Mouse (Mus musculus) brain, embryonic 18.5 days (tissue): ENCODE data around the gene Slc44a5.

ENCODE experiments used
- DNase-seq: peaks from one replicate; pipeline ENCODE4 v3.0.0-alpha.2; 2012; ENCODE audit warnings: low read depth, low spot score

The Slc44a5 gene

DNA sequence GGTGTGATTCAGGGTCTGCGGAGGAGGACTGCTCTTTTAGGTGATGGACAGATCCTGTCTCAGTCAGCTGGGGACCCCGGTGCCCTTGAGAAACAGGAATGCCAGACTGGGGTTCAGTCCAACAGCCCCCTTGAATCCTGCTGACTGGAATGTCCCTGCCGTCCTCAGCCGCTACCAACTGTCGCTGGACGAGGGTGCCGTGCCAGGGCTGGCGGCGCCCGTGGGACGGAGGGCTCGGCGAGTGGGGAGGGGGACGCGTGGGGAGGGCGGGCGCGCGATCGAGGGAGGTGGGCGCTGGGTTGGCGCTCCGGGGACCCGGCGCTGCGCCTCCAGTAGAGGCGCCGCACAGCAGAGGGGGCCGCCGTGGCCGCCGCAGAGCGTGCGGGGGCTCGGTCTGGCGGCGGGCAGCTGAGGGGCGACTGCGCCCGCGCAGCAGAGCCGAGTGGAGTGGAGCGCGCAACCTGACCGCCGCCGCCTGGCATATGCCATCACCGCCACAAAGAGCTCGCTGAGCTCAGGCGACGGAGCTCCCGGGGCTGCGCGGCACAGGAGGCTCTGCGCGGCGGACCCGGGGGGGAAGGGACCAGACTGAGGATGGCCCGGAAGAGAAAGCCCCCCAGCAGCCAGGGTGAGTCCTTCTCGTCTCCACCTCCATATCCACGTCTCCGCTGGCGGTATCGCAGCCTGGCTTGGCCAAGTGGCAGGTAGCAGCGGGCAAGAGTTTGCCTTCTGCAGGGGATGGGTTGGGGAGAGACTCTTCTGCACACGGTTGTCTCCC lies at the start of gene Slc44a5:
Slc44a5 (plus strand) TSS at position 266 of the 778 bp plus-strand sequence.
- DNase-seq = no peak

DNA sequence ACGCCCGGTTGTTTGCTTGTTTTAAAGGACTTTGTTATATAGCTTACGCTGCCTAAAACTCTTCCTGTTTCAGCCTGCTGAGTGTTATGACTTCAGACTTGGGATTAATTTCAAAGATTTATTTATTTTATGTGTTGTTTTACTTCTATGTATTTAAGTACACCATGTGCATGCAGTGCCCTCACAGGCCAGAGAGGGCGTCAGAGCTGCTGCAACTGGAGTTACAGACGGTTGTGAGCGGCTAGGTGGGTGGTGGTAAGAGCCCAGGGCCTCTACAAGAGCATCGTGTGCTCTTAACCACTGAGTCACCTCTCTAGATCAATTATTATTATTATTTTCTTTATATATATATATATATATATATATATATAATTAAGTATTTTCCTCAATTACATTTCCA lies 46.9 kb upstream of the Slc44a5 start:
- no peak for DNase-seq

DNA sequence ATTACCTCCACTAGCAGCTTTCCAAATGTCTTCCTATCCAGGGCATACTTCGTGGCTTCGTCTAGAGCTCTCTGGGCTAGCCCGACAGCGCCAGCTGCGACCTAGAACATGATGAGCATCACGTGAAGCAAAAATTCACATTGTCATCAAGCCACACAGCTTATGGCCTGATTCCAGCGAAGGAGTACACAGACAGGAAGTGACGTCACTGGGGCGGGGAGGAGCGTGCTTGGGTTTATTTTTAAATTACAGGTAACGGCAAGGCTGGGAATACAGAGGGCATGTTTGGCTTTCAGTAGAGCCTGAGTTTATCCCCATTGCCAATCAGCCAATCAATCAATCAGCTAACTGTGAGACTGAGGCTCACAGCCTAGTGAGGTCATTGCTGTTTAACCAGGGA lies 43.7 kb upstream of the Slc44a5 start:
- no peak for DNase-seq

DNA sequence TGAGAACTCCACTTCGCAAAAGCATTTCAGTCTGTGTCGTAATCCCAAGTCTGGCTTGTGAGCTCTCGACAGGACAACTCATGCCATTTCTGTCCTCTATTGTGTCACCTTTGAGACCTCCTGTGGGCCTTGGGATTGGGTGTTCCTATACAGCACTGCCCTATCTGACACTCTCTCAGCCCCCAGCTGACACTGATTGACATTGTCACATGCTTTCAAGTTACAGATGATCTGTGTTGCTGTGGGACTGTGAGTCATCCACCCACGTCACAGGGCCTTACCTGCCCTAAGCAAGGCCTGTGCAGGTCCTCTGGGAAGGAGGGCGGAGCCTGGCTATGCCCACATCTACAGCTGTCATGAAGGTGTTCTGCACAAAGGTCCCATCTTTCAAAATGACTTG lies 40.8 kb upstream of the Slc44a5 start:
- no peak for DNase-seq

DNA sequence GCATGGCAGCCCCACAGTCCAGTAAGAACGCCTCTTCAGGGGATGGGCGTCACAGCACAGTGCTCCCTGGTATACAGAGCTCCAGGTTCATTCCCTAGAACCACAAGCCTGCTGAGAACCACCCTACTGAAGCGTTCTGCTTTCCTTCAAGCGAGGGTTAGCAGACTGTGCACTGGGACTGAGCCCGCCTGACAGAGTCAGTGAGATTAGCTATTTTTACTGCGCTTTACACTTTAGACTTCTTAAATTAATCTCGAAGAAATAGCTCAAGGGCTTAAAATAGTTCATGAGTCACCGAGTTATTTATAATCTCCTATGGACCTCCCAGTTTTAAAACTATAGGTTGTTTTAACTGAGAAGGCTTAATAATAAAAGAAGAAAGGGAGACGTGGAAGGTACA lies 37.4 kb upstream of the Slc44a5 start:
- no peak for DNase-seq

DNA sequence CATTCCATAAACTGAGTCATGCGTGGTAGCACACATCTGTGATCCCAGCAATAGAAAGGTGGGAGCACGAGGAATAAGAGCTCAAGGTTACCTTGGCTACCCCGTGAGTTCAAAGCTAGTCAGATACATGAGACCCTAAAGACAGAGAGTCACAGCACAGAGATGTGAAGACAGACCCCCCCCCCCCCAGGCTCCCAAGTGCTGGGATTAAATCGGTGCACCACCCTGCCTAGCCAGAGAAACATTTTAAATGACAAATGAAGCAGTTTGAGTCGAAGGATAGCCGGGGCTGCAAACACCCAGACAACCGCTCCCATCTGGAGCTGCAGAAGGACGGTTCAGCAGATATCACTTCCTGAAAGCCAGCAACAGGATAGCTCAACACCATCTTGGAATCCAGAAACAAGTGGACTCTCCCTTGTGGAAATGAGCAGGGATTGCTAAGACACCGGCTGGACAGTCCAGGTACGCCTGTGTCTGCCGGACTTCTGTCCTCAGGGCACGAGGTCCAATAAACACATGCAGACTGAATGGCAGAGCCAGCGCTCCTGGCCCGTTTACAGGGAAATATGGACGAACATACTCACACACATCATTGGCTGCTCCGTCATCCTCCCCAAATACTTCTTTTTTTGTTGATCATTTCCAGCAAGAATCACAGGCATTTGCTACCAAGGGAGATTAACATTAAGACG lies 36.0 kb upstream of the Slc44a5 start:
- DNase-seq = no peak

DNA sequence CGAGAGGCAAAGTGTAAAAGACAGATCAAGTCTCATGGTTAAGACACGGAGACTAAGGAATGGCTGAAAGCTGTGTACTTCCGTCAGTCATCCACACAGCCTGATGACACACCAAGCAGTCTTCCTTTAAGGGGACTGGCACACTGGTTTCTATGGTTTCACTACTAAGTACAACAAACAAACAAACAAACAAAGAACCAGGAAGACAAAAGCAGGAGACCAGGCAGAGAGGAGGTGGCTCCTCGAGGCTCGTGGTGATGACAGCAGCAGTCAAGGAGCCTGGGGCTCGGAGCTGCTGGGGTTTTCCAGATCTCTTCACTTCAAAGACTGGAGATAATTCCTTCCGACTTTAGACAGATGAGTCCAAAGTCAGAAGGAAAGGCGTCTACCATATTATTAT lies 33.2 kb upstream of the Slc44a5 start:
- no peak for DNase-seq

DNA sequence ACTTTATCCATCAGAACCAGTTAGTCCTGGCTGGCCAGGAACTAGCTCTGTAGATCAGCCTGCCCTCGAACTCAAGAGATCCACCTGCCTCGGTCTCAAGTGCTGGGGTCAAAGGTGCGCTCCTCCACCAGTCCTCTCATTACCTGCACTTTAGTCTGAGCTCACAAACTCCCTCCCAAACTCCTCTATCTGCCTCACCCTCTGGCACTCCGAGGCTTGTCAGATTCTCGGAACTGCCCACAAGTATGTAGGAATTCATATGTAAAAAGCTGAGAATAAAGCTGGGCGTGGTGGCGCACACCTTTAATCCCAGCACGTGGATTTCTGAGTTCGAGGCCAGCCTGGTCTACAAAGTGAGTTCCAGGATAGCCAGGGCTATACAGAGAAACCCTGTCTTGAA lies 32.8 kb upstream of the Slc44a5 start:
- no peak for DNase-seq

DNA sequence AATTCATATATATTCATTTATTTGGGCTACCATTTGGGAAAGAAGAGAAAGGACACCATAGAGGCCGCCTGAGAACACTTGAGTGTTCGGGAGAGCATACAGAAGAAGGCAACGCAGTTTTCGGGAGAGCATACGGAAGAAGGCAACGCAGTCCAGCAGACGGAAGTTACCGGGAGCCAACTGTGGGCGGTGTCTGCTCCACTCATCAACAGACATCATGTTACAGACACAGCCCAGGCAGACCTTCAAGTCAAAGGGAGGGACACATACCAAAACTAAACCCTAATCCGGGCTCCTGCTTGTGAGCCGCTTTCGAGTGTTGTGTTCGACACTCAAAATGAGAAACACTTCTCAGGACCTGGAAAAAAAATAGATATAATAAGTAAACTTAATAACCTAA lies 31.6 kb upstream of the Slc44a5 start:
- no peak for DNase-seq

DNA sequence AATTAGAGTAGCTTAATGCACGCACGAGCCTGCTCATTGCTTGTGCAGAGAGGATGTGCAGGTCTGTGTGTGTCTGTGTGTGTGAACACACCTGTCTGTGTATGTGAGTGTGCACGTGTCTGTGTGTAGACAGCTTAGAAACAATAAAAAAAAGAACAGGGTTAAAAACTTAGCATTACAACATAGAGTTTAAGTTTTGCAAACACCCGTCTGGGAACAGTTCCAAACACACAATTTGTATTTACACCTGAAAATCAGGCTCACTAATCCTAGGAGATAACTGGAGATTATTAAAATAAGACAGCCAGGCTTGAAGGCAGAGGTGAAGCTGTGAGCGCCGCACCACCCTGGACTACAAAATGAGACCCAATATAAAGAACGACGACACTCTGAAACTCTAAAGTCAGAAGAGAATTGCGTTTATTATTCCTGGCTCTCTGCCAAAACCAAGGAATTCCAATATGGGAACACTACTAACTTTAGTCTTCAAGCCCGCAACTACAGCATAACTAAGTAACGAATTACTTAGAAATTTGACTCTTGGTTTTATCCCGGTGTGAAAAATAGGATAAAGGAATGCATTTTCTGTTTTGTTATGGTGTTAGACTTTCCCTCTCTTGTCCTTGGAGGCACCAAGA lies 30.1 kb upstream of the Slc44a5 start:
- DNase-seq = no peak

DNA sequence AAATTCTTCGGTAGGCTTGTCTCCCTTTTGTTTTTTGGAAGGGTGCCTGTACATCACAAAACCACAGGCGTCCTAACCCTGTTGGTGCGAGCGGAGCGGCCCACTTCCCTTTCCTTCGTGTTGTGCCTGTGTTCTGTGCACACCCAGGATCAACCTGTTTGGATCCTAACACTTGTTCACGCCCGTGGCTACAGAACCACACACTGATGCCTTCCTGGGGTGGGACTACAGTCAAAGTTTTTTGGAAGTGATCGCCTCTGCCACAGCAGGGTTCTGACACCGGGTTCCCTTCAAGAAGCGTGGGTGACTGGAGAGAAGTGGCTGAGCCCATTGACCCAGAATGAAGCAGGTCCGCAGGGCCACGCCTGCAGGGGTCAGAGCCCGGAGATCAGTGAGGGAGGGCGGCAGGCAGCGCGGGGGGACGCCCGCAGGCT lies 29.3 kb upstream of the Slc44a5 start:
- DNase-seq = no peak

DNA sequence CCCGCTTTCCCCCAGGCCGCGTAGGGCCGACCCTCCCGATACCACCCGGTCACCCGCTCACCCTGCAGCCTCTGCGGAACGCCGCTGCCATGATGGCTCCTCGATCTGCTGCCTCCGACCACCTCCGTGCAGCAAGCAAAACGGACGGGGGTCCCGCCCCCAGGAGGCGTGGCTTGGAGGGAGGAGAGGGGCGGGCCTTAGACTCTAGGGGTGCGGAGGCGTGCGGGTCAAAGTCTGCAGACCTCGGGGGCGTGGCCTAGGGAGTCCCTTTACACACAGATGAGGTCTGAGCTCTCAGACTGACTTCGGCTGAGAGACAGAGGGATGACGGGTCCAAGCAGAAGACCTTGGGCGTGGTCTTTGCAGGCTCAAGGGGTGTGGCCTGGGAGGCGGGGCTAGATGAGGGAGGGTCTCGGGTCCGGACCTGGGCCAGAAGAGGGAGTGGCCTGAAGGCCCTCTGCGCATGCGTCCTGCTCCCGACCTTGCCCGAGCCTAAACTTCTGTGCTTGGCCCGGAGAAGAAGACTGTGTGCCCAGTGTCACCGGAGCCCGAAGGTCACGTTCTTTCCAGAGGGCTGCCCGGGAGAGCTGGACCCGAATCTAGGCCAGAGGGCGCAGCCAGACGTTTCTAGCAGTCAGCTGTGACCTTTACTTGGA lies 28.8 kb upstream of the Slc44a5 start, which contains the start of gene Acadm:
Acadm (minus strand) TSS at position 298 of the 656 bp plus-strand sequence.
- DNase-seq = peak; percentile 82

DNA sequence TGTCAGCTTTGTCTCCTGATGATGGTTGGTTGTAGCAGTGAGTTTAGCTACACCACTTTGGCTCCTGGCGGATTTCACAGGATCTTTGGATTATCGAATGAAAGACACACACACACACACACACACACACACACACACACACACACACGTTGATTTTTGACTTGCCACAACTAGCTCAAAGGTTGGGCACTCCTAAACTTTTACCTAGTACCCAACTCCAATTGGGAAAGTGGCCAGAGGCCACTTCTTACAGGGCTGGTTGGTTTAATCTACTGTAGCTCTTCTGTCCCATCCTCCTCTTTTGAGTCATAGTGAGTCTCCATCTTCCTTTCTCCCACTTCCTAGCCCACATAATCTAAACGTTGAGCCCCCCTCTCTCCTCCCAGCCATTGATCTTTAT lies 26.0 kb upstream of the Slc44a5 start:
- no peak for DNase-seq

DNA sequence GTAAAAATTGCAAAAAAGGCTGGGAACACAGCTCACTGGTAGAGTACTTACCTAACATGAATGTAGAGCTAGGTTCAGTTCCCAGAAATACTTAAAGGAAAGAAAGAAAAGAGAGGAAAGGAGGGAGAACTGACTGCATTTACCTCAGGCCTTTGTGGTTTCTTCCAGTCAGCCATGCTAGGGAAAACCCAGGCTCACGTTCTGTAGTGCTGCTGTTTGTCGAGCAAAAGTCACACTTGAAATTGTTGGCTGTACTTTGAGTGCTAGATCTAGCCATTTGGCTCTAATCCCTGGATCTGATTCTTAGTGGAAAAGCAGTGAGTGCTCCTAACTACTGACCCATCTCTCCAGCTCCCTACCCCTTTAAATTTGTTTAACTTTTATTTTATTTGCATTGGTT lies 25.1 kb upstream of the Slc44a5 start:
- DNase-seq = no peak

DNA sequence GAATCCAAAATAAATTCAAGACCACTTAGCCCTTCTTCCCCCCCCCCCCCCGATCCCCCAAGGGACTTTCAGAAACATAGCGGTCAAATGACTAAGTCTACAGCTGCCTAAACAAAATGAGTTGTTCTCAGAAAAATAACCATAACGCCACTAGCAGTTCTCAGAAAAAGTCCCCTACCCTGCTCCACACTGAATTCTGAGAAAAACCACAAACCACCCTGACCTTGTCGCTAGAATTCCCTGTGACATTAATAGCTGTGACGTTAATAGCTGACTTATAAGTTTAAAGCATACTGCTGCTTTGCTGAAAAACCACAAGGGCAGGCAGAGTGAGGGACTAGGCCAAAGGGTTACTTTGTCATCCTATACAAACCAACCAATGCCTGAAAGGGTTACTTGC lies 15.3 kb upstream of the Slc44a5 start:
- no peak for DNase-seq

DNA sequence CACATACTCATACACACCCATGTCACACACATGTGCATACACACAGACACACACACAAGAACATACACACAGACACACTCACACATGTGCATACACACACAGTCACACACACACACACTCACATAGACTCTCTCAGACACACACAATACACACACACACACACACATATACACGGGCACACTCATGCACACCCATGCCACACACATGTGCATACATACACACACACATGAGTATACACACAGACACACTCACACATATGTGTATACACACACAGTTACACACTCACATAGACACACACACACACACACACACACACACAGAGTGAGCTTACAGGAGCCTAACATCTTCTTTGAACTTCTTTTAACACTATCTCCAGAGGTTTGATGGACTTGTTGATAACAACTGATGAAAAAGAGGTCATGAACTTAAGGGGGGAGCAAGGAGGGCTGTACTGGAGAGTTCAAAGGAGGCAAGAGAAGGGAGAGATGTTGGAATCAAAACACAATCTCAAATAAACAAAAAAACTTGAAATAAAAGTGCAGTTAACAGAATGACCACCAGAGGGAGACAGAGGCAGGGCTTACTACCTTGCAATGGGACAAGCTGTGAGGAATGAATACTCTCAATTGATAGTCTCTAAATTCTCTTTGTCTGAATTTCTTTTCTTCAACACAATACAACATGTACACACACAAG lies 14.1 kb upstream of the Slc44a5 start:
- no peak for DNase-seq

DNA sequence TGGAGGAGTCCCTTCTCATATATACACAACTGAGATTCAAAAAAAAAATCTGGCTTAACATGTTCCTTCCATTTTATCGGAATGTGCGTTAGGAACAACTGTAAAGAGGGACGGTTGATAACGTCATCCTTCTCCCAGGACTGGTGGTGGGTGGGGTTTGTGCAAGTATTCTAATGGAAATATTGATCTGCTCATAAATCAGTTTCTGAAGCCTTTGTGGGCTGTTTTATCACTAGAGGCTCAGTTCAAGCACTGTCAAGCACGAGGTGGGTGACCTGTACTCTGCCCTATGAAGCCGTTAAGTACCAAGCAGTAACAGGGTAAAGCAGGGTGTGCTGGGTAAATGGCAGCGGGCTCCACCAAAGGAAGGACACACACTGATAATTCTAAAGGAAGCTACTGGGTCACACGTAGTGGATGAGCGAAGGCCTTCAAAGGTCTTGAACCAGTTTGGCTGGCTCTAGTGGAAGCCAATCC lies 13.5 kb upstream of the Slc44a5 start:
- DNase-seq = no peak

DNA sequence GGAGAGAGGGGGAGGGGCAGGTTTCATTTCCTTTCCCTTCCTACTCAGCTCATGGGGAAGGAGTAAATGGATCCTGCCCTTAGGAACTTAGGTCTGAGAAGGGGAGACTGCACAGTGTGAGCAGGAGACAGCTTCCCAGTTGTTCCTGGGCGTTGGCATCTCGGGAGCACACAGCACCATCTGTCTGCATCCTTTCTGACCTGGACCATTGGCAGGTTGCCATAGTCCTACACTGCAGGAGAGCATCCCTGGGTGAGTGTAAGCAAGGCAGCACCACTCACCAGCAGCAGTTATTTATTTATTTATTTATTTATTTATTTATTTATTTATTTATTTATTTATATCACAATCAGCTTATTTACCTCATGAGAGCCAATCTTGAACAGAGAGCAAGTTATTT lies 12.4 kb upstream of the Slc44a5 start:
- DNase-seq = no peak

DNA sequence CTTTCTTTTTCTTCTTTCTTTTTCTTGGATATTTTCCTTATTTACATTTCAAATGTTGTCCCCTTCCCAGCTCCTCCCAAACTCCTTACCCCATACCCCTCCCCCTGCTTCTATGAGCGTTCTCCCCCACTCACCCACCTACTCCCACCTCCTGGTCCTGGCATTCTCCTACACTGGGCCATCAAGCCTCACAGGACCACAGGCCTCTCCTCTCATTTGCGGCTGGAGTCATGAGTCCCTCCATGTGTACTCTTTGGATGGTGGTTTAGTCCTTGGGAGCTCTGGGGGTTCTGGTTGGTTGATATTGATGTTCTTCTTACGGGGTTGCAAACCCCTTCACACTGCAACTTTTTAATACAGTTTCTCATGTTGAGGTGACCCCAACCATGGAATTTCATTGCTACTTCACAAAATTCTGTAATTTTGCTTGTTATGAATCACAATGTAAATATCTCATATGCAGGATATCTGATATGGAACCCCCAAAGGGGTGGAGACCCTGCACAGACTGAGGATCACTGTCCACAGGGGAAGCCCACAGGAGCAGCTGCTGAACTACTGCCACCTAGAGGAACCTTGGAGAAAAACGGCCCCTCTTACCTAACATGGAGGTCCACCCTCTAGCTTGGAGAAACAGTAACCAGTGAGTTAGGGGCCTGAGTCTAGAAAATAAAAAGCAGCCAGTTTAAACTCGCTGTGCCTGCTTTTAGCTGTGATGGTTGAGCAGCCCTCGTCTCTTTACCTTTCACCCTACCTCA lies 11.4 kb upstream of the Slc44a5 start:
- DNase-seq = no peak

DNA sequence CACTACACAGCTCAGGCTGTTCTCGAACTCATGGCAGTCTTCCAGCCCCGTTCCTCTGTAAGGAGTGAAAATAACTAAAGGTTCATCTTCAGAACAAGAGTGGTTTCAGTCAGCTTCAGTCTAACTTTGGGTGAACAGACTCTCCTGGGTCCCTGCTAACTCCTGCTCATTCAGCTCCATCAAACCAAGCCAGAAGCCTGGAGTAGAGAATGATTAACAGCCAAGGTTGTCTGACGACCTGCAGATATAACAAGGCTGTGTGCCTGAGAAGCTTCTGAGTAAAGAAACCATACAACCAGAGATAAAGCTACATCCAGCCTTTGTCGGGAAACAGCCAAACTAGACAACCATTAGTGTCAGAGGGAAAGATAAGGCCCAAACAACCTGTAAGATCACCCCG lies 5.8 kb upstream of the Slc44a5 start:
- no peak for DNase-seq

DNA sequence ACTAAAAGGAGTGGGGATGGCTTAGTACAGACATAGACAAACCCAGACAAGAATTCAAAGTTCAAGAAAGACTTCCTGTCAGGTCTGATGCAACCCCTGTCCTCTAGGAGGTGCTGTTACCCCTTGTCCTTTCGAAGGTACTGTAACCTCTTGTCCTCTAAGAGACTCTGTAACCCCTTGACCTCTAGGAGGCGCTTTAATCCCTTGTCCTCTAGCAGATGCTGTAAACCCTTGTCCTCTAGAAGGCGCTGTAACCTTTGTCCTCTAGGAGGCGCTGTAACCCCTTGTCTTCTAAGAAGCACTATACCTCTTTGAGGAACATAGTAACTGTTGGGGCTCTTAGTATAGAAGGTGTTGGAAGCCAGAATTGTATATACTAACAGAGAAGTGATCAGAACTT lies 4.7 kb upstream of the Slc44a5 start:
- DNase-seq = no peak
